Mouse (Mus musculus) G1E (cell line): ENCODE results near the gene Hlx.

Experiments
- CTCF ChIP-seq: IDR thresholded peaks from 2 replicates; pipeline ENCODE4 v1.5.1; 2012; ENCODE audit warnings: low read depth, low read length, inconsistent platforms, mixed read lengths
- GATA1 ChIP-seq: IDR thresholded peaks from 2 replicates; pipeline ENCODE4 v1.6.1; 2012; ENCODE audit warnings: borderline replicate concordance, low read length, inconsistent platforms, mixed read lengths
- POLR2AphosphoS5 ChIP-seq: IDR thresholded peaks from 2 replicates; pipeline ENCODE4 v1.6.1; 2012; ENCODE audit warnings: low read depth, low read length, inconsistent platforms; ENCODE audit not compliant: insufficient replicate concordance
- TAL1 ChIP-seq: conservative IDR thresholded peaks from 2 replicates; pipeline ENCODE4 v1.6.1; 2012; ENCODE audit warnings: low read depth, low read length, inconsistent platforms, mixed read lengths

DNA sequence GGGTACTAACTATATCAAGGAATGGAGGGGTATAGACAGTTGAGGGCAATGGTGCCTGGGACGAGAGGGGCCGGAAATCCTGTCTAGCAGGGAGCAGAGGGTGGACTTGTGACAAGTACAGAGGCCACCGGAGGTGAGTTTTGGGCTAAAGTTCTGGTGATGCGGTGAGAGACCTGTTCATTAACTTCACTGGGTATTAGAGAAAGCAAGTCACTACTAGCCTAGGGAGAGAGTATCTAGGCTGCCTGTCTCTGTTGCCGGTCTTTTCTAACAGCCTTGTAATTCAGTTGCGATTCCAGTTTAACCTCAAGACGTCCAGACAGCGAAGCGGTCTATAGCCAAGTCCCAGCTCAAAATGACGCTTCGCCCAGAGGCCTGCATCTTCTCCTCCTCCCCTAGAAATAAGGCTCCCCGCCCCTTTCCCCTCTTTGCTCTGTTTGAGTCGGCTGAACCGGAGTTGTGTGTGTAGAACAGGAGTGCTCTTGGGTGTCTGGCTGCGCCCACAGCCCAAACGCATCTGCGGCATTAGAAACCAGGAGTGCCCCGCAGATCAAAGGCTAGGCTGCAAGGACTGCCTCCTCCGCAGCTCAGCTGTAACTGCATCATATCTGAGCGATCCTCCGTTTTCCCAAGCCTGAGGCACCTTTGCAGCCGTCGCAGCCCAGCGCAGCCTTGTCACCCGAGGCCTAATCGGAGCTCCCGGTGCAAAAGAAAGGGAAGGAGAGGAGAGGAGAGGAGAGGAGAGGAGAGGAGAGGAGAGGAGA, 1.8 kb upstream of the Hlx start:
- TF ChIP-seq CTCF (no peak), GATA1 (no peak), TAL1 (no peak), POLR2AphosphoS5 (no peak)
